Mouse (Mus musculus) limb, embryonic 14.5 days (tissue): ENCODE measurements around the gene Tmem164. TPM values are rescaled to one million over a fixed set of nuclear protein-coding genes. Genes with fewer than 3 reads are reported as not detected.

ENCODE experiments used
- ATAC-seq: fragments of 200-750 bp; cut with Nextera tagmentation; 2 replicates; pipeline ENCODE4 v1.8.0; 2017; ENCODE audit warnings: low read depth, moderate number of reproducible peaks, moderate TSS enrichment; ENCODE audit not compliant: low FRiP score
- DNase-seq: peaks from one replicate; pipeline ENCODE4 v3.0.0-alpha.2; 2015; ENCODE audit warnings: low spot score
- H3K27ac ChIP-seq: fragments of 300-500 bp; sonication (generic); replicated peaks from 2 replicates; pipeline ENCODE4 v1.5.1; 2014; ENCODE audit warnings: low read depth, mild to moderate bottlenecking, low read length, moderate library complexity, mixed read lengths
- H3K27me3 ChIP-seq: fragments of 300-500 bp; sonication (generic); 2 replicates; pipeline ENCODE4 v1.6.1; 2014; ENCODE audit warnings: low read length, mixed read lengths; ENCODE audit not compliant: control insufficient read depth, insufficient read depth
- H3K36me3 ChIP-seq: fragments of 300-500 bp; sonication (generic); 2 replicates; pipeline ENCODE4 v1.6.1; 2014; ENCODE audit warnings: mild to moderate bottlenecking, low read length, moderate library complexity, mixed read lengths; ENCODE audit not compliant: control insufficient read depth, insufficient read depth
- H3K4me1 ChIP-seq: fragments of 300-500 bp; sonication (generic); 2 replicates; pipeline ENCODE4 v1.6.1; 2014; ENCODE audit warnings: antibody characterized with exemption, low read length, mixed read lengths; ENCODE audit not compliant: control insufficient read depth, insufficient read depth
- H3K4me2 ChIP-seq: fragments of 300-500 bp; sonication (generic); replicated peaks from 2 replicates; pipeline ENCODE4 v1.6.1; 2014; ENCODE audit warnings: low read depth, mild to moderate bottlenecking, low read length, moderate library complexity; ENCODE audit not compliant: severe bottlenecking
- H3K4me3 ChIP-seq: fragments of 300-500 bp; sonication (generic); replicated peaks from 2 replicates; pipeline ENCODE4 v1.5.1; 2014; ENCODE audit warnings: low read length
- H3K9ac ChIP-seq: fragments of 300-500 bp; sonication (generic); 2 replicates; pipeline ENCODE4 v1.6.1; 2014; ENCODE audit warnings: mild to moderate bottlenecking, low read depth, low read length, moderate library complexity; ENCODE audit not compliant: severe bottlenecking
- H3K9me3 ChIP-seq: fragments of 300-500 bp; sonication (generic); 2 replicates; pipeline ENCODE4 v1.6.1; 2016; ENCODE audit warnings: low read length; ENCODE audit not compliant: control insufficient read depth
- POLR2A ChIP-seq: fragments of 200-500 bp; IDR thresholded peaks from 2 replicates; pipeline ENCODE4 v1.8.0; 2012; ENCODE audit warnings: inconsistent platforms, mild to moderate bottlenecking, moderate library complexity, borderline replicate concordance; ENCODE audit not compliant: insufficient read depth, insufficient read length; ENCODE audit errors: extremely low read depth
- WGBS: fragments of 180-500 bp; shearing (Covaris S2); extraction: QIAGEN DNeasy Blood & Tissue Kit; methylation state at CpG from one replicate; pipeline ENCODE4 v1.1.7; 2014; 5-methylcytosine and 5-hydroxymethylcytosine counted together
- polyA plus RNA-seq, 2 experiments: library from polyadenylated mRNA; depleted of rRNA in 1 of 2; stranded (reverse) in 1 of 2; unstranded in 1 of 2; fragments of >200 nt; fragmentation: Nextera tagmentation in 1 of 2; extraction: Ambion mirVana in 1 of 2; gene quantifications; 2 replicates each; pipeline versions ENCODE4 v1.2.1 to v1.2.3; 2012 to 2014

Gene Tmem164
- polyA plus RNA-seq, 2 experiments = 40.1 to 62.2 TPM

DNA sequence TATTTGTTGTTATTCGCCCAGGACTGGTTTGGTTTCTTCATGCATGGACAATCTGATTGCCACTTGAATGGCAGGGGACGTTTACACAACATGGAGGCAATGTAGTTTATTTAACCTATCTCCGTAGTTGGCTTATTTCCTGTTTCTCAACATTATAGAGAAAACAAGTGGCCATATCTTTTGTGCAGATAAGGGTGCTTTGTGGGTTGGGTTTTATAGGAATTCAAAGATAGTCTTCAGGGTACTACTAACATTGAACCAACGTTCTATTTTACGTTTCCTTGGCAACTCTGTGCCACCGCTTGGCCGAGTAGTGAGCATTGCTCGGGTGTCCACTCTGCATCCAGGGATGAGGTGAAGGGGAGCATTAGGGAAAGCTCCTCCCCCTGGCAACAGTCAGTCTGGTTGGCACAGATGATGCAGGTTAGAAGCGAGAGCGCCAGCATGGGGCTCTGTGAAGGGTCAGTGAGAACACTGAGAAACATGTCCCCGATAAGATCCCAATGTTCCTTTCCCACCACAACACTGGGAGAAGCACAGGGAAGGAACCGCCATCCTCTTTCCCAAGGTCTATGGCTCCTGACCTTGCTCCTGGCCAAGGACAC, 148.8 kb downstream of the Tmem164 start:
- no peak for DNase-seq
- Histone ChIP-seq H3K9me3 (no peaks in the 10 kb centered on the region), H3K4me1 (no peaks in the 10 kb centered on the region), H3K9ac (no peak overlapping the region), H3K36me3 (0 out of 2 replicates have a peak, but pooled peaks cover under 1% of the 10 kb centered on the region), H3K27me3 (no peaks in the 10 kb centered on the region), H3K4me2 (no peak overlapping the region), H3K4me3 (no peak overlapping the region), H3K27ac (no peak overlapping the region)
- WGBS = 88% methylated on average over 12 of the region's 12 CpGs
- no peak for TF ChIP-seq POLR2A
- ATAC-seq = no peak

- no peak for TF ChIP-seq POLR2A
- Histone ChIP-seq H3K27ac (no peak overlapping the region), H3K4me3 (no peak overlapping the region), H3K36me3 (0 out of 2 replicates have a peak, but pooled peaks cover 6% of the 10 kb centered on the region), H3K4me2 (no peak overlapping the region), H3K9ac (no peak overlapping the region), H3K9me3 (no peaks in the 10 kb centered on the region), H3K27me3 (no peaks in the 10 kb centered on the region), H3K4me1 (no peaks in the 10 kb centered on the region)
- DNase-seq (no peak), ATAC-seq (no peak)
- 84% methylated on average over 6 of the region's 6 CpGs for WGBS
Measured at GRCm38 (mm10) chrX:142830572-142830971, 149.4 kb downstream of the Tmem164 start.

- Histone ChIP-seq H3K4me3 (no peak overlapping the region), H3K9me3 (no peaks in the 10 kb centered on the region), H3K9ac (no peak overlapping the region), H3K27me3 (no peaks in the 10 kb centered on the region), H3K27ac (no peak overlapping the region), H3K4me1 (no peaks in the 10 kb centered on the region), H3K4me2 (no peak overlapping the region), H3K36me3 (0 out of 2 replicates have a peak, but pooled peaks cover 10% of the 10 kb centered on the region)
- TF ChIP-seq POLR2A = no peak
- no peak for ATAC-seq
- WGBS = 50% methylated on average over 3 of the region's 3 CpGs
- no peak for DNase-seq
Measured at GRCm38 (mm10) chrX:142832221-142832620, 151.0 kb downstream of the Tmem164 start.

DNA sequence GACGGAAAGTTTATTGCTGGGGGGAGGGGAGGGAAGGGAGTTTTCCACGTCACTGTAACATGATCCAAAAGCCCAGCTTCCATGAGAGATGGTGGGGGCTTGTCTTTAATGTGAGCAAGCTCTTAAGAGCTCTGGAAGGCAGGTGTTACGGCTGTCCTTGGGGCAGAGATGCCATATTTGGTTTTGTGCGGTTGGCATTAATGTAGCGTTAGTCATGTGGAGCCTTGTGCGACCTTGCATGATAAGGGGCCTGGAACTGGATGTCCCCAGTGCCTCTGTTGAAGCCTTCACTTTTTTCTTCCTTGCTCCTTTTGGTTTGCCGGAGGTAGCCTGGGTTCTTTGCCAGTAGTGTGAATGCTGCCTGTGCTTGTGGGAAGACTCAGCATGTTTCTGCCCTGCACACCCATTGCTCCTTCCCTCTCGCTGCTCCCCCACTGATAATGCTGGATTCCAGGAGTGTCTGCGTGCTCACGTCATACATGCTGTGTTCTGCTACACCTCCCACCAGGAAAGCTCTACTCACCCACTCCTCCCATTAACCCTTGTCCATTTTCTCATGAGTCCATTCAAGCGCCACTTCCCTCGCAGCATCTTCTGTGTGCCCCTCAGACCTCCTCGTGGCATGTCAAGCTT, 152.1 kb downstream of the Tmem164 start:
- 0 out of 2 replicates have a peak, but pooled peaks cover 10% of the 10 kb centered on the region for H3K36me3 ChIP-seq
- DNase-seq (no peak), ATAC-seq (no peak; the same call in 1 of the 2 replicates)
- no peaks in the 10 kb centered on the region for H3K9me3 ChIP-seq
- no peak for TF ChIP-seq POLR2A
- H3K9ac ChIP-seq = no peak overlapping the region
- no peaks in the 10 kb centered on the region for H3K27me3 ChIP-seq
- no peak overlapping the region for H3K27ac ChIP-seq
- no peak overlapping the region for H3K4me2 ChIP-seq
- no peak overlapping the region for H3K4me3 ChIP-seq
- H3K4me1 ChIP-seq = no peaks in the 10 kb centered on the region
- WGBS = 66% methylated on average over 13 of the region's 13 CpGs

- H3K4me3 ChIP-seq = no peak overlapping the region
- no peaks in the 10 kb centered on the region for H3K9me3 ChIP-seq
- H3K27me3 ChIP-seq = no peaks in the 10 kb centered on the region
- no peaks in the 10 kb centered on the region for H3K4me1 ChIP-seq
- no peak overlapping the region for H3K9ac ChIP-seq
- no peak overlapping the region for H3K4me2 ChIP-seq
- DNase-seq = no peak
- TF ChIP-seq POLR2A = no peak
- no peak overlapping the region for H3K27ac ChIP-seq
- no peak for ATAC-seq
- 91% methylated on average over 6 of the region's 6 CpGs for WGBS
- H3K36me3 ChIP-seq = 0 out of 2 replicates have a peak, but pooled peaks cover 10% of the 10 kb centered on the region
Measured at GRCm38 (mm10) chrX:142834807-142835206, 153.6 kb downstream of the Tmem164 start.
